Mouse (Mus musculus): ENCODE measurements around the gene Rassf1.

DNA sequence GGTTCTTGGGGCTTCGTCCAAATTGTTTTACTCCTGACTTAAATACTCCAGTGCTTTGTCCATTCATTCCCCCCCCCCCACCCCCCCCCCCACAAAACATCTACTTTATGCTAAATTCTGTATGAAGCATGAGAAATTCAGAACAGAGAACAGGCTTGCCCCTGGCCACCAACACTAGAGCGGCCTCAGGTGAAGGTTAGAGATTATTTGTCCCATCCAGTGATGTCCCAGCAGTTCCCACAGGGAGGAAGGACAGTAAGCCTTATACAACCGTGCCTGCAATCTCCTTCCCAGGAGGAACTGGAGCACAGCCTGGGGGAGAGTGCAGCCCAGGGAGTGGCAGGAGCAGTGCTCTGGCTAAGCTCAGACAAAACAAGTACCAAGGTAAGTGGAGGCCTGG is 27.2 kb downstream of the Rassf1 start, which contains the start of gene Naa80:
- TF ChIP-seq CTCF (IDR thresholded peaks at IDR 0.05; ENCODE audit: insufficient read depth, low read depth, low read length) (no peak), POLR2A (IDR thresholded peaks at IDR 0.05; ENCODE audit: insufficient read depth, low read depth, low read length) (no peak)

Measured in olfactory bulb, adult 2 months (tissue).